In genomic region chr11:118102838-118103237, GRCm38 (mm10) we compare ENCODE assay signal across 8 mouse cellular contexts. TPM values are rescaled to one million over a fixed set of nuclear protein-coding genes. Genes with fewer than 3 reads are reported as not detected.
A peak's percentile ranks its signal among the peaks of the same experiment; 100 is the strongest.
DNase-seq lines count a peak whose midpoint lies in the region; ATAC-seq lines count a peak whose summit lies in the region.

No protein-coding gene starts in this region.

- peak; percentile 87 for DNase-seq in MN1 (ENCODE audit: low spot score)
- peak; percentile 93 for DNase-seq in brain, adult 2 months (ENCODE audit: low read depth, low spot score)
- DNase-seq in fibroblast of lung, adult 2 months (ENCODE audit: low read depth): peak; percentile 39
- DNase-seq in heart, postnatal 4 days: peak; percentile 94
- peak; percentile 81 to 90 for DNase-seq in layer of hippocampus, postnatal 36 days
- DNase-seq in right cerebral cortex, postnatal 36 days (ENCODE audit: low spot score in 2 of 2): peak; percentile 71 to 80
- DNase-seq in urinary bladder, postnatal 4 days (ENCODE audit: low spot score in 2 of 2): peak; percentile 73 to 88

- ATAC-seq in megakaryocyte progenitor cell, adult 5-6 weeks (replicated peaks; ENCODE audit: poor library complexity): peak; percentile 98

RNA-seq across cellular contexts. Expression of gene Dnah17, which starts 27.6 kb away (rescaled TPM):
- total RNA-seq in heart, postnatal 4 days (2021): under 1 TPM; 0.05 TPM
- total RNA-seq in layer of hippocampus, postnatal 36 days (2021): under 1 TPM; 0.03 to 0.07 TPM
- 0.12 and 1.3 TPM in 2 replicates for total RNA-seq in megakaryocyte progenitor cell, adult 5-6 weeks (2015)
- not detected in 2 replicates for total RNA-seq in megakaryocyte progenitor cell, adult 5-6 weeks (2017)

Comparison
In these comparisons a context has a peak if more than half of its experiments do, and no peak if none do; other contexts are left out.
1. Peak in every context shown above with its lines: DNase-seq and ATAC-seq.
2. DNase-seq: peak in every context shown above with its lines; median percentile 94 in heart, postnatal 4 days; 93 in brain, adult 2 months; 87 in MN1; 86 in layer of hippocampus, postnatal 36 days; 80 in urinary bladder, postnatal 4 days; 76 in right cerebral cortex, postnatal 36 days; 39 in fibroblast of lung, adult 2 months.